Mouse (Mus musculus): ENCODE measurements around the gene Gm4969. TPM values are rescaled to one million over a fixed set of nuclear protein-coding genes. Genes with fewer than 3 reads are reported as not detected.
A peak's percentile ranks its signal among the peaks of the same experiment; 100 is the strongest.

Gene Gm4969
- total RNA-seq, 2 experiments from 2014 or later: 0.27 TPM; not detected in 1

DNA sequence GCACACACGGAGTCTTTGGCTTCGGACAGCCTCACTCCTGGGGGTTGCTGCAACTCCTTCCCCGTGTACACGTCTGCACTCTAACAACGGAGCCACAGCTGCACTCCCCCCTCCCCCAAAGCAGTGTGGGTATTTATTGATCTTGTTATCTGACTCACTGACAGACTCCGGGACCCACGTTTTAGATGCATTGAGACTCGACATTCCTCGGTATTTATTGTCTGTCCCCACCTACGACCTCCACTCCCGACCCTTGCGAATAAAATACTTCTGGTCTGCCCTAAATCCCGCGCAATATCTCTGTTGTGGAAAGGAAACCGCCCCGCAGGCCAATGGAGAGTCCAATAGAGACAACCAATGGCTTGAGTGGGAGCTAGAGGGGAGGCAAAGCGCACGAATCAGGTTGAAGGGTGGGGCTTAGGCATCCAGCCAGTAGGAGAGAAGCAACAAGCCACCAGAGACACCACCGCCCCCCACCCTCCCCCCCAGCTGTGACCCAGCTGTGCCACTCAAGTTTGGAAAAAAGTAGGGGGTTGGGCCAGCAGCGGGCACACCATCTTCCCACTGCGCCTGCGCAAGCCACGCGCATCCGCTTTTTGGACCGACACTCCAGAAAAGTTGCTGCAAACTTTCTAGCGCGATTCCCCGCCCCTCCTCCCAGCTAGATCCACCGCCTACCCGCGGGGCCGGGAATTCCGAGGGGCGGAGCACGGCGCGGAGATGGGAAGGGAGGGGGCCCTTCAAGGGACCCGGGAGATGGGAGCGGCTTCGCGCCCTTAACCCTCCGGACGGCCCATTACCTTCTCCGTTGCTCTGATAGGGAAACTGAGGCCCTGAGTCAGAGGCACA, 24.4 kb downstream of the Gm4969 start:
- DNase-seq (ENCODE audit: low spot score in 2 of 2): peak; percentile 62 to 78

DNA sequence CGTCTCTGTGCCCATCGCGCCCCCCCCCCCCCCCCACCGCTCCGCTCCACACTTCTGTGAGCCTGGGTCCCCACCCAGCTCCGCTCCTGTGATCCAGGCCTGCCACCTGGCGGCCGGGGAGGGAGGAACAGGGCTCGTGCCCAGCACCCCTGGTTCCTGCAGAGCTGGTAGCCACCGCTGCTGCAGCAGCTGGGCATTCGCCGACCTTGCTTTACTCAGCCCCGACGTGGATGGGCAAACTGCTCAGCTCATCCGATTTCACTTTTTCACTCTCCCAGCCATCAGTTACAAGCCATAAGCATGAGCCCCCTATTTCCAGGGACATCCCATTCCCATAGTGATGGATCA, 25.0 kb downstream of the Gm4969 start:
- DNase-seq (ENCODE audit: low spot score in 2 of 2): peak in 1 of 2 experiments; percentile 75

DNA sequence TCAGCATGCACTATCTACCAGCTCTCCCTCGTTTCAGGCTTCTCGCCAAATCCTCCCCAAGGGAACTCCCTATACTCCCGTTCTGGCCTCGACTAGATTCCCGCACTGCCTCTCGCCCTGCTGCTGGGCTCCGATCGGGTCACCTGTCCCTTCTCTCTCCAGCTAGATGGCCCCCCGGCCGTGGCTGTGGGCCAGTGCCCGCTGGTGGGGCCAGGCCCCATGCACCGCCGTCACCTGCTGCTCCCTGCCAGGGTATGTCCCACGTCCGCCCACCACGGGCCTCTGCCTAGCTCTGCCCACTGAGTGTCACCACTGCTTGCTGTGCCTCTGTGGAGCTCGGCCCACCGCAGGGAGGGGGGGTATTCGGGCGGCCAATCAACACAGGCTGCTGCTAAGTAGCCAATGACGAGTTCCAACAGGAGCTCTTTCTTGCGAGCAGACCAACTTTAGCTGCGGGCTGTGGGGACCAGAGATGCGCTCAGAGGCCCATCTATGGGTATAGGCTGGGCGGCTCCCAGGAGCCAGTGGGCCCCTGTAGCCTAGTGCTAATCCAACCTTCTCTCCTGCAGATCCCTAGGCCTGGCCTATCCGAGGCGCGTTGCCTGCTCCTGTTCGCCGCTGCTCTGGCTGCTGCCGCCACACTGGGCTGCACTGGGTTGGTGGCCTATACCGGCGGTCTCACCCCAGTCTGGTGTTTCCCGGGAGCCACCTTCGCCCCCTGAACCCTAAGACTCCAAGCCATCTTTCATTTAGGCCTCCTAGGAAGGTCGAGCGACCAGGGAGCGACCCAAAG, 25.6 kb downstream of the Gm4969 start:
- DNase-seq (ENCODE audit: low spot score in 2 of 2): peak in 1 of 2 experiments; percentile 48

DNA sequence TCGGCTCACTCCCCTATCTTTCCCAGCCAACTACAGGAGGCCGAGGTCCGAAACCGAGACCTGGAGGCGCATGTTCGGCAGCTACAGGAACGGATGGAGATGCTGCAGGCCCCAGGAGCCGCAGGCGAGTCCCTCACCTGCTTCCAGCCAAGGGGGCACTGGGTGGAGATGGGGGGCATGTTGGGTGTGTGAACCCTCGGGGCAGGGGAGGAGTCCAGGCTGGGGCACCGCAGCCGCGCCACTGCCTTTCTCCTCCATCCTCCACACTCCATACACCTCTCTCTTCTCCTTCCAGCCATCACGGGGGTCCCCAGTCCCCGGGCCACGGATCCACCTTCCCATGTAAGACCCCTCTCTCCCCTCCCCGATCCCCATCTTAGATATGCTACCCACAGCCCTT, 26.3 kb downstream of the Gm4969 start:
- no peak for DNase-seq (ENCODE audit: low spot score in 2 of 2)

DNA sequence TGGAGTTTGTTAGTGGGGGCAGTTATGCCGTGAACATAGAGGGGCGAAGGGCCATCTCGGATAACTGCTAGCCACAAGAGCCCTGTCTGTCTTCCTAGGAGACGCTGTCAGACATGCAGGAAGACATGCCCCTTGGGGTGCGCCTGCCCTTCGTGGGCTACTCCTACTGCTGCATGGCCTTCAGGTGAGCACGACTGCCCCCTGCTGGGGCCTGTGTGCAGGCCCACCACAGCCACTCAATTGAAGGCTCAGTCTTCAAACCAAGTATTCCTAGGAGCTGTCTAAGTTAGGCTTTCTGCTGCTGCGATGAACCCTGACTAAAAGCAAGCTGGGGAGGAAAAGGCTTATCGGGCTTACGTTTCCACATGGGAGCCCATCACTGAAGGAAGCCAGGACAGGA, 29.4 kb downstream of the Gm4969 start:
- DNase-seq (ENCODE audit: low spot score in 2 of 2): peak in 1 of 2 experiments; percentile 70

DNA sequence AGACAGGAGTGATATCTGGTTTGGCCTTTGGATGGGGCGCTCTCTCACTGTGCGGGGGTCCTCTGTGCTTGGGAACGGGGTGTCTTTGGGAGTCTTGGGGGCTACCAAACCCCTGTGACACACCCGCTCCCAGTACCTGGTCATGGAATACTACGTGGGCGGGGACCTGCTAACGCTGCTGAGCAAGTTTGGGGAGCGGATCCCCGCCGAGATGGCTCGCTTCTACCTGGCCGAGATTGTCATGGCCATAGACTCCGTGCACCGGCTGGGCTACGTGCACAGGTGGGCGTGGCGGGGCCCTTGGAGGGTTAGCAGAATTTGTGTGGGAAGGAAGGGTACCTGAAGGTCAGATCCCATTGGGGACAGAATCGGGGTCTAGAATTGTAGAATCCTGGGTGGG, 31.4 kb downstream of the Gm4969 start:
- no peak for DNase-seq (ENCODE audit: low spot score in 2 of 2)

DNA sequence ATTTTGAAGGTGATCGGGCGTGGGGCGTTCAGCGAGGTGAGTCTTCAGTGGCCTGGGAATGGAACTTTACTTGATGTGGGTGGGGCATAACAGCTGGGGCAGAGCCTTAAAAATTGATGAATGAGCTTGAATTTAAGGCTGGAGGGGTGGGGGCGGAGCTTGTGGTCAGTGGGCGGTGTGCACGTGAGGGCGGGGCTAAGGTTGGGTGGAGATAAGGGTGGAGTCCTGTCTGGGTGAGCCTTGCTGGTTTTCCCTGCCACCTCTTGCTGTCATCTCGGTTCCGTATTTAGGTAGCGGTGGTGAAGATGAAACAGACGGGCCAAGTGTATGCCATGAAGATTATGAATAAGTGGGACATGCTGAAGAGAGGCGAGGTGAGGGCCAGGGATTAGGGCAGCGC, 32.1 kb downstream of the Gm4969 start:
- DNase-seq (ENCODE audit: low spot score in 2 of 2): no peak

DNA sequence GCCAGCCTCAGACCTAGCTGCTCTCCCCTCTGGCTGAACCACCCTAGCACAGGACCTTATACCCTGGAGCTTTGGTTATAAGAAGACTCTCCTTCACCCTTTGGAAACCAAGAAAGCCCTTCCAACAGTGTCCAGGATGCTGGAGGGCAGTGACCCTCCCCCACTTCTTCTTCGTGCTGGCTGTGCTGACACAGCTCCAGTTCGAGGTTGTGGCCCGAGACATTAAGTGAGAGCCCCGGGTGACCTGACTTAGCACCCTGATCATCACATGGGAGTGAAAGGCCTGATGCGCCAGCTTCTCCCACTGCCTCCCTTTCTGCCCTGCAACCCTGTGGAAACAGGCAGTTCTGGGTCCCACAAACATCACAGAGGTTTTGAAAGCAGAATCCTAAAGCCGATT, 32.7 kb downstream of the Gm4969 start:
- no peak for DNase-seq (ENCODE audit: low spot score in 2 of 2)

DNA sequence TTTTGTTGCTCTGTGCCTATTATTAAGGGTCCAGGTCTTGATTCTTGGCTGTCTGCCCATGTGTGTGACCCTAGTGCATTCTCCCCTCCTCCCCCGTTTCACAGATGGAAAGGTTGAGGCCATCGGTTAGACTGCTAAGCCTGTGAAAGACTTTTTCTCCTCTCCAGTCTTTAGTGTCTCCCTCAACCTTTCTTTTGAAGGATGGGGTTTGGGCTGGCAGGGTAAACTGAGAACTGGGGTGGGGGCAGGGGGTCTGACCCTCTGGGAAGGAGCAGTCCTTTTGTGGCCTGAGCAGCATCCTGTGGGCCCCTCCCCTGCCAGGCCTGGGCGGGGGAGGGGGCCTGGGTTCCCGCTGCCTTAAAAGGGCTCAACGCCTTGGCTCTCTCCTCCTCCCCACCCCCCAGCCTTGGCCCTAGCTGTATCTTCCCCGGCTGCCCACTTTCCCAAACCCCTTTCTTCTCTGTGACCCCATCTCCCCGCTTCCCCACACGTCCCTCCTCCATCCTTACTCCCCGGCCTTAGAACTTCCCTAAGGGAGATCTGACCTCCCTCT, 33.2 kb downstream of the Gm4969 start:
- no peak for DNase-seq (ENCODE audit: low spot score in 2 of 2)

DNA sequence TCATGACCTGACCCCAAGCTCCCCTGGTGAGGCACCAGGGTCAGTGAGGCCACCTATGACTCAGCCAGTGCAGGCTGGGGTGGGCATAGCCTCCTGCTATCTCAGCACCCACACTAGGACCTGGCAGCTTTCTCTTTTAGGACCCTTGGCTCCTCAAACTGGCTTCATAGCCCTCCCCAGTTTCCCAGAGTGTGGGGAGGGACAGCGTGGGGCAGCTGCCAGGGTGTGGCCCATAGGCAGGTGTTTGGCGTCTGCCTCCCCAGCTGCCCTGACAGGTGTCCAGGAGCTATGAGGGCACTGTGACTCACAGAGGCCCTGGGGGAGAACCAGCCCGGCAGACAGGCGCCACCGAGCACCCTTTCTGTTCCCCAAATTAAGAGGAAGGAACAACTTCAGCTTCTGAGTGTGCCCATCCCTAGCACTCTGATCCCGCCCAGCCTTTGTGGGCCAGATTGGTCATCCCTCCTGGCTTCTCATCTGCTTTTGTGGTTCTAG, 33.8 kb downstream of the Gm4969 start:
- no peak for DNase-seq (ENCODE audit: low spot score in 2 of 2)

DNA sequence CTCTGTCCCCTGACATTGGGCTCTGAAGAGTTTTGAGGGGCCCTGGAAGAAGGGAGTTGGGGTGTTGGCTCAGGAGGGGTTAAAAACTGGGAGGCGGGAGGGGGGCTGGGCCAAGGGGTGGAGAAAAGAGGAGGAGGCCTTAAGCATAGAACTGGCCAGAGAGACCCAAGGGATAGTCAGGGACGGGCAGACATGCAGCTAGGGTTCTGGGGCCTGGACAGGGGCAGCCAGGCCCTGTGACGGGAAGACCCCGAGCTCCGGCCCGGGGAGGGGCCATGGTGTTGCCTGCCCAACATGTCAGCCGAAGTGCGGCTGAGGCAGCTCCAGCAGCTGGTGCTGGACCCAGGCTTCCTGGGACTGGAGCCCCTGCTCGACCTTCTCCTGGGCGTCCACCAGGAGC, 34.5 kb downstream of the Gm4969 start, which contains the start of gene Dmpk:
Gene Dmpk, plus strand, starts transcription at position 149 of the 400 bp plus-strand sequence.
- DNase-seq (ENCODE audit: low spot score in 2 of 2): no peak

DNA sequence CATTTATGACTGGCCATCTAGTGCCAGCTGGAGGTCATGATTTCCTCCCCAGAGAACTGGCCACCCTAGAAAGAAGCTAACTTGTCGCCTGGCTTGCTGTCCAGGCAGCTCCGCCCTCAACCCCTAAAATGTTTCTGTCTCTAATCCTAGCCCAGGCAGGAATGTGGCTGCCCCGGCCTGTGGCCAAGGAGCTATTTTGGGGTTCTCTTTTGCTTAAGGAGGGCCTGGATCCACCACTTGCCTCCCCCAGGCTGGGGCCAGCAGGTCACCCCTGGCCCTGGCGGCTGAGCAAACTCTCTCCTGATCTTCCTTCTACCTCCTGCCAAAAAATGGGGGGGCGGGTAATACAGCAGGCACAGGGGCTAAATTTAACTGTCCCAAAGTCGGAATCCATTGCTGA, 35.1 kb downstream of the Gm4969 start:
- DNase-seq (ENCODE audit: low spot score in 2 of 2): no peak

DNA sequence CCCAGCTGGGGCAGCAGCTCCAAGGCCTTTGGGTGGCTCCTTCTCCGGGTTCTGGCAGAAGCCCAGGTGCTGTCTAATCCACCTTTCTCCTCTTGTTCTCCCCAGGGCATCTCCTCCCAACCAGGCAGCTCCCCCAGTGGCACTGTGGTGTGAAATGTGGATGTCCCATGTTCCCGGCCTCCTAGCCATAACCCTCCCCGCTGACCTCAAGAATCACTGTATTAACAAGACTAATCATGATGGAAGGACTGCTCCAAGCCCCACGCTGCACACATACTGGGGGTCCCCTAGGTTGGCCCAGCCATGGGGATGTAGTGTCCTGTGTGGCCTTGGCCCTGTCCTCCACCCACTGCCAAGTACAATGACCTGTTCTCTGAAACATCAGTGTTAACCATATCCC, 36.0 kb downstream of the Gm4969 start:
- DNase-seq (ENCODE audit: low spot score in 2 of 2): no peak

DNA sequence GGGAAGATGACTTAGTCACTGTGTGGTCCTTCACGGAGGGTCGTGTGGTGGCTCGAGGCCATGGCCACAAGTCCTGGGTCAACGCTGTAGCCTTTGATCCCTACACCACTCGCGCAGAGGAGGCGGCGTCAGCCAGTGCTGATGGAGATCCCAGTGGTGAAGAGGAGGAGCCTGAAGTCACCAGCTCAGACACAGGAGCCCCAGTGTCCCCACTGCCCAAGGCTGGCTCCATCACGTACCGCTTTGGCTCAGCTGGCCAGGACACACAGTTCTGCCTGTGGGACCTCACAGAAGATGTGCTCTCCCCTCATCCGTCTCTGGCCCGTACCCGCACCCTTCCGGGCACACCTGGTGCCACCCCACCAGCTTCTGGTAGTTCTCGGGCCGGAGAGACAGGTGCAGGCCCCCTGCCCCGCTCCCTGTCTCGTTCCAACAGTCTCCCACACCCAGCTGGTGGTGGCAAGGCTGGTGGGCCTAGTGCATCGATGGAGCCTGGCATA, 37.7 kb downstream of the Gm4969 start:
- DNase-seq (ENCODE audit: low spot score in 2 of 2): no peak

DNA sequence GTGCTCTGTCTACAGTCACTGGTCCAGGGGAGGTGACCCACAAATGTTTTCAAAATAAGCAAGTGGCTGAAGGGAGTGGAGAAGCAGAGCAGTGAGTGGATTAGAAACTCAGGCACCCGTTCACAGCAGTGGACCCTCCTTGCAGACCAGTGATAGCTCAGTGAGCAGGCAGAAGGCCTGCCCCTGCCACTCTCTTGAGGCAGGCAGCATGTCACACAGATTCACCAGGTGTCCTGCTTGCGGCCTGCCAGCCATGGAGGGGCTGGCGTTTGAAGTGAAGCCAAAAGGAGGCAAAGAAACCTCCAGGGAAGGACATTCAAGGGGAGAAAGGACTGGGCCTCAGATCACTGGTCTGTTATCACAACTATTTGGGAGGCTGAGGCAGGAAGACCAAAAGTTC, 39.4 kb downstream of the Gm4969 start:
- no peak for DNase-seq (ENCODE audit: low spot score in 2 of 2)

DNA sequence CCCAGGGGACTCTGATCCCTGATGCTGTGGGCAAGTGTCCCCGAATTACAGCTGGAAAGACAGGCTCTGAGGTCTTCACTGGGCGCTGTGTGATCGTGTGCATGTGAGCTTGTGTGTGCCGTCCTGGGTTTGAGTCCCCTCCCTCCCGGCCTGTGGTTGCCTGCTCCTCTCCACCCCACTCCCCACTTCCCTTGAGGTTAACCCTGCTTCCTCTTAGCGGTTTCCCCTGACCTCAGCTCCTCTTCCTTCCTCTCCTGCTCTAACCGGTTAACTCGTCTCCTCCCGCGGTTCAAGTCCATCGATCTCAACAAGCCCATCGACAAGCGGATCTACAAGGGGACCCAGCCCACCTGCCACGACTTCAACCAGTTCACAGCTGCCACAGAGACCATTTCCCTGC, 40.4 kb downstream of the Gm4969 start:
- DNase-seq (ENCODE audit: low spot score in 2 of 2): no peak

DNA sequence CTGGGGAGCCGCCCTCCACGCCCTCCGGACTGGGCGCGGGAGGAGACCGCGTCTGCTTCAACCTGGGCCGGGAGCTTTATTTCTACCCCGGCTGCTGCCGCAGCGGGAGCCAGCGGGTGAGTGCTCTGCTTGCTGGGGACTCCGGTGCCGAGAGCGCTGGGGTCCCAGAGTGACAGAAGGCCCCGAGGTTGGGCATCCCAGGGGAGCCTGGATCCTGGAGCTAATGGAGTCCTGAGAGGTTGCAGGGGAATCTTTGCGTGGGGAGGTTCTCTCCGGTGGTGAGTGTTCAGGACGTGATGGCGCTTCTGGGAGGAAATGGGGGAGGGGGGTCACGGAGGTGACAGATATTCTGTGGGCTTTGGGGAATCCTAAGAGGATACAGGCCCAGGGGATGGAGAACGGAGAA, 41.6 kb downstream of the Gm4969 start:
- no peak for DNase-seq (ENCODE audit: low spot score in 2 of 2)

DNA sequence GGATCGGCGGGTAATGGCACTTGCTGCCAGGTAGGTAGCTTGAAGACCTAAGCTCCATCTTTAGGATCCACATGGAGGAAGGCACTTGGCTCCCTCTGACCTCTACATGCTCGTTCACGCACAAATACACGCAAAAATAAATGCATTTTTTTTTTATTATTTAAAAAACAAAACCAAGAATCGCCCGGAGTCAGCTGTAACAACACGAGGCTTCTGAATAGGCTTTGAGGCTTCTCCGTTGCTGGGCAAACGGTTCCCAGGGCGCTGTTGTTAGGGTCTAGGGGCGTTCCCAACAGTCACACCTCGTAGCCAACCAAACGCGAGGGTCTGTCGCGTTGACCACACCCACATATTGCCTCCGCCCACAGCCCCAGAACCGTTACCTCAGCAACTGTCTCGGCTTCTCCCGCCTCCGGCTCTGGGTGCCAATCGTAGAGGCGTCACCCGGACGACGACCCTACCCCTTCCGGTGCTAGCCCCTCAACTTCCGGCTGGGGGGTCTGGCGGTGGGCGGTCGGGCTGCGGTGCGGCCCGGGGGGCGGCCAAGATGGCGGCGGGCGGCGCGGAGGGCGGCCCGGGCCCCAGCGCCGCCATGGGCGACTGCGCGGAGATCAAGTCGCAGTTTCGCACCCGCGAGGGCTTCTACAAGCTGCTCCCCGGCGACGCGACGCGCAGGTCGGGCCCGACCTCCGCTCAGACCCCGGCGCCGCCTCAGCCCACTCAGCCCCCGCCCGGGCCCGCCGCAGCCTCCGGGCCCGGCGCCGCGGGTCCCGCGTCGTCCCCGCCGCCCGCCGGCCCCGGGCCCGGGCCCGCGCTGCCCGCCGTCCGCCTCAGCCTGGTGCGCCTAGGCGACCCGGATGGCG, 42.2 kb downstream of the Gm4969 start, which contains the start of gene Dmwd:
Gene Dmwd, plus strand, starts transcription at position 505 of the 863 bp plus-strand sequence.
- peak; percentile 98 for DNase-seq (ENCODE audit: low spot score in 2 of 2)

DNA sequence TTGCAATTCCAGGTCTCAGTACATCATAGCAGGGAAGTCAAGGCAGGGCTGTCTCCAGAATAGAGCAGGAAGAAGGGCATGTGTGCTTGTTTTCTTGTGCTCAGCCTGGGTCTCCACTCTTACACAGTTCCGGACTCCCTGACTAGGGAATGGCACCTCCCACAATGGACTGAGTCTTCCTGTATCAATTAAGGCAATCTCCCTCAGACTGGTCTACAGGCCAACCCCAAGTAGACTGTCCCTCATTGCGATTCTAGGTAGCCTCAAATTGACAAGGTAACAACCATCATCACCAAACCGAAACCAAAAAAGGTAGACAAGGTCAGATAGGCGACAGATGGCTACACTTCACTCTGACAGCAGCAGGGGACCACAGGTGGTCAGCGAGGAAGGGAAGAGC, 42.9 kb downstream of the Gm4969 start:
- DNase-seq (ENCODE audit: low spot score in 2 of 2): no peak

DNA sequence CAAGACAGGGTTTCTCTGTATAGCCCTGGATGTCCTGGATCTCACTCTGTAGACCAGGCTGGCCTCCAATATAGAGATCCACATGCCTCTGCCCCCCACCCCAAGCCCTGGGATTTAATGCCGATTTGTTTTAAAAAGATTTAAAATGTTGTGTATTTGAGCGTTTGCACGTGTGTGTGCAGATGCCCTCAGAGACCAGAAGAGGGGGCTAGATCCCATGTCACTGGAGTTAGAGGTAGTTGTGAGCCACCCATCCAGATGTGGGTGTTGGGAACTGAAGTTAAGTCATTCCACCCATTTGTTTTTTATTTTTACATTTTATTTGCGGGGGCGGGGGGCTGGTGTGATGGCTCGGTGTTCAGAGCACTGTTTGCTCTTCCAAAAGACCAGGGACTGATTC, 43.7 kb downstream of the Gm4969 start:
- no peak for DNase-seq (ENCODE audit: low spot score in 2 of 2)

DNA sequence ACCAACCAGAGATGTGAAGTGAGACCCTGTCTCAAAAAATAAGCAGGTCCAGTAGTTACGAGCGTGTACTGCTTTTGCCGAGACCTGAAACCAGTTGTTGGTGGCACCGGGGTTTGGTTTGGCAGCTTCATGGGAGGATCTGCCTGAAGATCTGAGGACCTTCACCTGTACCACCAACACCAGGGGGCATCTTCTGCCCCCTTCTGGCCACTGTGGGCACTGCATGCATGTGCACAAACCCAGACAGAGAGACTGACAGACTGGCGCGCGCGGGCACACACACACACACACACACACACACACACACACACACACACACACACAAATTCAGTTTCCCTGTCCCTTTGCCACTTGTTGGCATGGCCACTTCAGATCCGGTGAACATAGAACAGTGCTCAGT, 44.7 kb downstream of the Gm4969 start:
- DNase-seq (ENCODE audit: low spot score in 2 of 2): peak in 1 of 2 experiments; percentile 55

Measured in layer of hippocampus, adult 18-20 months (tissue).